Mouse (Mus musculus): ENCODE measurements around the gene Elmo1. TPM values are rescaled to one million over a fixed set of nuclear protein-coding genes. Genes with fewer than 3 reads are reported as not detected.

The Elmo1 gene
- polyA plus RNA-seq, 1 experiment: 52.5 TPM

DNA sequence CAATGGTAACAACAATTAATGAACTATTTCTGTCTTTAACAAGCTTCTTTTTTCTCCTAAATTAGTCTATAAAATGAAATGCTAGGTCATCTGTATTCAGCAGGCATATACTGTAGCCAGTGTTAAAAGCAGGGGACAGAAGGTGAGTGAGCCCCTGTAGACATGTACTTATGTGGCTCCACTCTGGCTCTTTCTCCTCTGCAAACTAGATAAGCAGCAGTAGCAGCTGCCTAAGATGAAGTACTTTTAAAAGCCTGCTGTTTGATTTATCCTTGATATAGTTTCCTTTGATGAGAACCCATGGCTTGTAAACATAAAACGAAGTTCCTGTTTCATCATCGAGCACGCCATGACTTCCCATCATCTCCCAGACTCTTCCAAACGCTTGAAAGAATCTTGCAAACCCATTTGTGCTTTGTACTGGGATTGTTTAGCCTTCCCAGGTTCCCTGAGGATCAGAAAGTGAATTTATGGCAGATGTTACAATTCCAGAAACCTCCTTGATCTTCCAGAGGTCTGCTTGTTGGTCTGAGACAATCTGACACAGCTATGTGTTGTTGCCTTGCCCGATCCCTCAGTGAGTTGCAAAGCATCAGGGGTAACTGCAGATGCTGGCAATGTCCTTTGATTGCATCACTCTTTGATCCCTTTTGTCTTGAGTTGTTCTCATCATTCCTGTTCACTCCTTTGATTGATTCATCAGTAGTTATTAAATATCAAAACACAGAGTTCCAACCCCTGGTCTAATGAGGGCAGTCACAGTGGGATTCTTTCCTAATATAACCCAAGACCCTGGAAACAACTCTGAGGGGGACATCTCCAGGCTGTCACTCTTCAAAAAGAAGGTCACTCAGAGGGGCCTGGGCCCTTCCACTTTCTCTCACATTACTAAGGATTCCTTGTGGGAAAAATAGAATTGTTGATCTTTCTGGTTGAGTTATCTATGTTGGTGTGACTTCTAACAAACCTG is 326.6 kb downstream of the Elmo1 start:
- no peaks in the 10 kb centered on the region for H3K36me3 ChIP-seq (ENCODE audit: control insufficient read depth, insufficient read depth, low read length)
- no peak overlapping the region for H3K4me3 ChIP-seq (ENCODE audit: control insufficient read depth, insufficient read depth, low read length)
- H3K4me1 ChIP-seq (replicated peaks; ENCODE audit: control insufficient read depth, insufficient read depth, low read length): no peaks in the 10 kb centered on the region
- WGBS: 94% methylated on average over 5 of the region's 5 CpGs
- DNase-seq: no peak
- H3K27me3 ChIP-seq (ENCODE audit: control insufficient read depth, insufficient read depth, low read length): no peaks in the 10 kb centered on the region
- no peak for TF ChIP-seq CTCF (IDR thresholded peaks at IDR 0.05; ENCODE audit: borderline replicate concordance, control insufficient read depth, extremely low read depth, insufficient read depth, low read length, poor library complexity)
- no peak for TF ChIP-seq POLR2A (IDR thresholded peaks at IDR 0.05; ENCODE audit: control insufficient read depth, extremely low read depth, insufficient read depth, low read length, poor library complexity)
- H3K27ac ChIP-seq (ENCODE audit: control insufficient read depth, insufficient read depth, low read length): no peak overlapping the region

DNA sequence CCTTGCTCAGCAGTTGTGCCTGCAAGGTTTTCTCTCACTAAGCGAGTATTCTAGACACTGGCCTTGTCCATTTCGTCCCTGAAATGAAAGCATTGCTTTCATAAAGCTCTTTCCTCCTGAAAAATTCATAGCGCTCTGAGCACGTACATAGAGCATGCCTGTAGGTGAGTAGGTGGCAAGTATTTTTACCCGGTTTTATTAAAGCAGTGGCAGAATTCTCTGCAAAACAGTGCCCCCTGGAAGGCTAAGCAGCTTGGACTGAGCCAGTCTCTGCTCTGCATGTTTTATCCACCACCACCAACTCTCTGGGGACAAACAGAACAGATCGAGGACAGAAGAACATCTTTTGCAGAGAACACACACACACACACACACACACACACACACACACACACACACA is 340.6 kb downstream of the Elmo1 start:
- TF ChIP-seq CTCF (IDR thresholded peaks at IDR 0.05; ENCODE audit: borderline replicate concordance, control insufficient read depth, extremely low read depth, insufficient read depth, low read length, poor library complexity) (no peak), POLR2A (IDR thresholded peaks at IDR 0.05; ENCODE audit: control insufficient read depth, extremely low read depth, insufficient read depth, low read length, poor library complexity) (no peak)
- Histone ChIP-seq H3K36me3 (ENCODE audit: control insufficient read depth, insufficient read depth, low read length) (peaks cover 4% of the 10 kb centered on the region), H3K4me1 (replicated peaks; ENCODE audit: control insufficient read depth, insufficient read depth, low read length) (no peaks in the 10 kb centered on the region), H3K4me3 (ENCODE audit: control insufficient read depth, insufficient read depth, low read length) (no peak overlapping the region), H3K27ac (ENCODE audit: control insufficient read depth, insufficient read depth, low read length) (no peak overlapping the region), H3K27me3 (ENCODE audit: control insufficient read depth, insufficient read depth, low read length) (no peaks in the 10 kb centered on the region)
- no peak for DNase-seq
- WGBS: 92% methylated on average over 6 of the region's 6 CpGs

DNA sequence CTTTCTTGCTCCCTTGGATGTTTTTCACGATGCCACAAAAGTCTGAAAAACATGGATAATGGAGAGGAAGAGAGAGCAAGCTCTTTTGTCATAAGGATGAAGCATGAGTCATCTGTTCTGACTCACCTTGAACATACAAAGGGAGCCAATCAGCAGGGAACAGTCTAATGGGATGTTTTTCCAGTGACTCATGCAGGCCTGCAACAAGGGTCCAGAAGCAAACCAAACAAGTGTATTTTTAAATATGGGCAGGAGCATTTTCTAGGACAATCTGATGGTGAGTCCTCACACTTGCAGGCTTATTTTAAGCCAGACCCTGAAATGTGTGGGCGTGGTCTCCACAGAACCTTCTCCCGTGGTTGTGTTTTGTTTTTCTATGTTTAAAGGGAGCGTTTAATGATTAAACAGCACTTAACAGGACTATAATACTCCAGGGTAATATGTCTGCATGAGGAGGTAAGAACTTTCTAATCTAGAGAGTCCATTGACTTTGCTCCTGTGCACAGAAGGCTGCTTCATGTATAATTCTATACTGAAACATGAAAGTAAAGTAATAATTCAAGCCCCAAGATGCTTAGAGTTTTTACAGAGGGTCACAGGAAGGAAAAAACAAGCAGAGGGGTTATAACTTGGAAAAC is 342.9 kb downstream of the Elmo1 start:
- DNase-seq: no peak
- Histone ChIP-seq H3K27me3 (ENCODE audit: control insufficient read depth, insufficient read depth, low read length) (no peaks in the 10 kb centered on the region), H3K27ac (ENCODE audit: control insufficient read depth, insufficient read depth, low read length) (no peak overlapping the region), H3K4me3 (ENCODE audit: control insufficient read depth, insufficient read depth, low read length) (no peak overlapping the region), H3K4me1 (replicated peaks; ENCODE audit: control insufficient read depth, insufficient read depth, low read length) (no peaks in the 10 kb centered on the region), H3K36me3 (ENCODE audit: control insufficient read depth, insufficient read depth, low read length) (peaks cover 4% of the 10 kb centered on the region)
- no peak for TF ChIP-seq CTCF (IDR thresholded peaks at IDR 0.05; ENCODE audit: borderline replicate concordance, control insufficient read depth, extremely low read depth, insufficient read depth, low read length, poor library complexity)
- WGBS: 92% methylated on average over 4 of the region's 4 CpGs

DNA sequence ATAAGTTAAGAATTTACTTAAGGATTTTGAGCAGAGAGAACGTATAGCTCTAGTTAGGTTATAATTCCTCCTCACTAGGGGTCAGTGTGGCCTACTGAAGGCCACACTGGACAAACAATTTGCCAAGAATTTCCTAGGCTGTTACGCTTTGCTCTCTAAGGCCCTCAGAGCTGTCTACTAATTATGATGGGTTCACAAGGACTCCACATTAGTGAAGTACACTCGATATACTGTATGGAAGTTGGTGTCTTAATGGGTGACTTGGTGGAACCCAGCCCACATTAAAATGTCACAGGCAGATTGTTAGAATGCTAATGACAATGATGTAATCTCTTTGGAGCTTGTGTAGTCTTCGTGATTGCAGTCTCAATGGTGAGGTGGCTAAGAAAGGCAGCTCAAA is 343.7 kb downstream of the Elmo1 start:
- Histone ChIP-seq H3K4me1 (replicated peaks; ENCODE audit: control insufficient read depth, insufficient read depth, low read length) (no peaks in the 10 kb centered on the region), H3K27ac (ENCODE audit: control insufficient read depth, insufficient read depth, low read length) (no peak overlapping the region), H3K27me3 (ENCODE audit: control insufficient read depth, insufficient read depth, low read length) (no peaks in the 10 kb centered on the region), H3K4me3 (ENCODE audit: control insufficient read depth, insufficient read depth, low read length) (no peak overlapping the region), H3K36me3 (ENCODE audit: control insufficient read depth, insufficient read depth, low read length) (peaks cover 4% of the 10 kb centered on the region; the same call in 1 of the 2 replicates)
- TF ChIP-seq CTCF (IDR thresholded peaks at IDR 0.05; ENCODE audit: borderline replicate concordance, control insufficient read depth, extremely low read depth, insufficient read depth, low read length, poor library complexity): no peak
- TF ChIP-seq POLR2A (IDR thresholded peaks at IDR 0.05; ENCODE audit: control insufficient read depth, extremely low read depth, insufficient read depth, low read length, poor library complexity): no peak
- DNase-seq: no peak
- WGBS: 91% methylated on average over 4 of the region's 4 CpGs

DNA sequence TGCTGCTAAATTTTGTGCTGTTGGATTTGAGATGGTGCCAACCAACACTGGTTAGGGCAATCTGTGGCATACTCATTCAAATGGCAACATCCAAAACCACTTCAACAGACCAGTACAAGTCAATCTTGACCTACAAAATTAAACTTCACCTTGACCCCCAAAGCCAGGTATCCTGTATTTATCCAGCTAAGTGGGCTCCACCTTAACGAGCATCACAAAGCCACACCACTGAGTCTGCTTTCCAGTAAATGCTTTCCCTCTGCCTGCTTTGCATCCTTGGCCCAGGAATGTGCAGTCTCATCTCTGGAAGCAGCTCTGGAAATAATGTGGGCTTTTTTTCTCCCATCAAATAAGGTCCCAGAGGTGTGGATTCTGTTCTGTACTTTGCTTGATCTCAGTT is 349.1 kb downstream of the Elmo1 start:
- Histone ChIP-seq H3K27me3 (ENCODE audit: control insufficient read depth, insufficient read depth, low read length) (no peaks in the 10 kb centered on the region), H3K27ac (ENCODE audit: control insufficient read depth, insufficient read depth, low read length) (no peak overlapping the region), H3K4me3 (ENCODE audit: control insufficient read depth, insufficient read depth, low read length) (no peak overlapping the region), H3K4me1 (replicated peaks; ENCODE audit: control insufficient read depth, insufficient read depth, low read length) (no peaks in the 10 kb centered on the region), H3K36me3 (ENCODE audit: control insufficient read depth, insufficient read depth, low read length) (no peaks in the 10 kb centered on the region)
- no peak for DNase-seq
- WGBS: 88% methylated on average over 1 of the region's 1 CpGs
- TF ChIP-seq POLR2A (IDR thresholded peaks at IDR 0.05; ENCODE audit: control insufficient read depth, extremely low read depth, insufficient read depth, low read length, poor library complexity) (no peak), CTCF (IDR thresholded peaks at IDR 0.05; ENCODE audit: borderline replicate concordance, control insufficient read depth, extremely low read depth, insufficient read depth, low read length, poor library complexity) (no peak)

DNA sequence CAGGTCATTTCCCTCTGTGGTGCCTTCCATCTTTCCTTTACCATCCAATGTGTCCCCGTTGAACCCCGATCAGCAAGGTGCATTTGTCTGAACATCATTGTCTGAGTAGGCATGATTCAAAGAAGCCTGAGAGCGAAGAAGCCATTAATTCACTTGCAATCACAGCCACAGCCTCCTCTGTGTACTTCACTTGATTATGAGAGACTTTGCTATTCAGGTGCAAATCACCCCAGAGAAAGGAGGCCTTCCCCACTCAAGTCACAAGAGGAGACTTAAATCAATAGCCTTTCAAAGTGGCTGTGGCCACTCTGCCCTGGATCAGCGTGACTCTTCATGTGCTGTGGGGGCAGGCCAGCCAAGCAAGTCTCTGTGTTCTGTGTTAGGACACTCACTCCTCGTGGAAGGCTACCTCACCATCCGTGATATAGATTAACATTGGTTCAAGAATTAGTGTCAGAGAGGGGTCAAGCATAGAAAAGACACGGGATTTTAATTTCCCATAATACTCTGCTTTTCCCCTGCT is 360.5 kb downstream of the Elmo1 start:
- DNase-seq: no peak
- Histone ChIP-seq H3K27me3 (ENCODE audit: control insufficient read depth, insufficient read depth, low read length) (no peaks in the 10 kb centered on the region), H3K4me3 (ENCODE audit: control insufficient read depth, insufficient read depth, low read length) (no peak overlapping the region), H3K27ac (ENCODE audit: control insufficient read depth, insufficient read depth, low read length) (no peak overlapping the region), H3K36me3 (ENCODE audit: control insufficient read depth, insufficient read depth, low read length) (peaks cover 8% of the 10 kb centered on the region), H3K4me1 (replicated peaks; ENCODE audit: control insufficient read depth, insufficient read depth, low read length) (no peaks in the 10 kb centered on the region)
- 95% methylated on average over 7 of the region's 7 CpGs for WGBS
- TF ChIP-seq CTCF (IDR thresholded peaks at IDR 0.05; ENCODE audit: borderline replicate concordance, control insufficient read depth, extremely low read depth, insufficient read depth, low read length, poor library complexity) (no peak), POLR2A (IDR thresholded peaks at IDR 0.05; ENCODE audit: control insufficient read depth, extremely low read depth, insufficient read depth, low read length, poor library complexity) (no peak)

All from thymus, adult 2 months (tissue).